Mouse (Mus musculus) olfactory bulb, adult 2 months (tissue): ENCODE measurements around the gene Prkg1. TPM values are rescaled to one million over a fixed set of nuclear protein-coding genes. Genes with fewer than 3 reads are reported as not detected.

Experiments used
- H3K27ac ChIP-seq: fragments of 200-500 bp; 2 replicates; pipeline ENCODE4 v1.5.1; 2012; ENCODE audit warnings: low read depth, low read length; ENCODE audit not compliant: insufficient read depth
- H3K4me1 ChIP-seq: fragments of 200-500 bp; 2 replicates; pipeline ENCODE4 v1.6.1; 2012; ENCODE audit warnings: low read length; ENCODE audit not compliant: control insufficient read depth, insufficient read depth
- H3K4me3 ChIP-seq: fragments of 200-500 bp; 2 replicates; pipeline ENCODE4 v1.5.1; 2012; ENCODE audit warnings: mild to moderate bottlenecking, low read depth, low read length, moderate library complexity; ENCODE audit not compliant: insufficient read depth
- CTCF ChIP-seq: fragments of 200-500 bp; IDR thresholded peaks from 2 replicates; pipeline ENCODE4 v1.5.1; 2012; ENCODE audit warnings: low read depth, mild to moderate bottlenecking, low read length, moderate library complexity; ENCODE audit not compliant: insufficient read depth
- POLR2A ChIP-seq: fragments of 200-500 bp; IDR thresholded peaks from 2 replicates; pipeline ENCODE4 v1.6.1; 2012; ENCODE audit warnings: mild to moderate bottlenecking, low read depth, low read length, moderate library complexity; ENCODE audit not compliant: insufficient read depth
- WGBS: fragments of 180-500 bp; shearing (Covaris S2); methylation state at CpG from one replicate; pipeline ENCODE4 v1.1.7; 2018; 5-methylcytosine and 5-hydroxymethylcytosine counted together
- polyA plus RNA-seq: library from polyadenylated mRNA; stranded (reverse); fragments of >200 nt; gene quantifications from 2 replicates; pipeline ENCODE4 v1.2.4, GENCODE M21; 2012; ENCODE audit warnings: low replicate concordance; ENCODE audit not compliant: missing spikeins, insufficient read depth, insufficient read length

Prkg1 gene
- polyA plus RNA-seq, 1 experiment, result not detected

- Histone ChIP-seq H3K4me1 (no peaks in the 10 kb centered on the region), H3K27ac (no peak overlapping the region), H3K4me3 (no peak overlapping the region)
- 71% methylated on average over 8 of the region's 8 CpGs for WGBS
- TF ChIP-seq CTCF, result no peak
- no peak for TF ChIP-seq POLR2A
Observed at GRCm38 (mm10) chr19:30676308-30676707, 1088.5 kb downstream of the Prkg1 start.

GRCm38 (mm10) chr19:30664269-30664668, 1100.6 kb downstream of the Prkg1 start:
- TF ChIP-seq POLR2A, result no peak
- TF ChIP-seq CTCF, result peak; percentile 56
- no peak overlapping the region for H3K4me3 ChIP-seq
- no peak overlapping the region for H3K27ac ChIP-seq
- H3K4me1 ChIP-seq, result no peaks in the 10 kb centered on the region
- WGBS, result 4% methylated on average over 8 of the region's 8 CpGs

- H3K4me1 ChIP-seq, result no peaks in the 10 kb centered on the region
- no peak overlapping the region for H3K27ac ChIP-seq
- 64% methylated on average over 5 of the region's 5 CpGs for WGBS
- H3K4me3 ChIP-seq, result no peak overlapping the region
- TF ChIP-seq POLR2A (no peak), CTCF (no peak)
Observed at GRCm38 (mm10) chr19:30642629-30643170, 1122.1 kb downstream of the Prkg1 start.

- 43% methylated on average over 8 of the region's 8 CpGs for WGBS
Observed at GRCm38 (mm10) chr19:30637471-30637870, 1127.4 kb downstream of the Prkg1 start.

GRCm38 (mm10) chr19:30631051-30631450, 1133.8 kb downstream of the Prkg1 start:
- no peaks in the 10 kb centered on the region for H3K4me1 ChIP-seq
- no peak overlapping the region for H3K27ac ChIP-seq
- 51% methylated on average over 3 of the region's 3 CpGs for WGBS
- H3K4me3 ChIP-seq, result no peak overlapping the region
- TF ChIP-seq CTCF (no peak), POLR2A (no peak)

More at GRCm38 (mm10) chr19:30637471-30637870, 1127.4 kb downstream of the Prkg1 start:
- no peak overlapping the region for H3K27ac ChIP-seq
- H3K4me3 ChIP-seq, result no peak overlapping the region
- H3K4me1 ChIP-seq, result no peaks in the 10 kb centered on the region
- TF ChIP-seq POLR2A, result no peak
- TF ChIP-seq CTCF, result no peak

GRCm38 (mm10) chr19:30626036-30626435, 1138.8 kb downstream of the Prkg1 start:
- Histone ChIP-seq H3K4me1 (no peaks in the 10 kb centered on the region), H3K27ac (no peak overlapping the region), H3K4me3 (no peak overlapping the region)
- TF ChIP-seq POLR2A (no peak), CTCF (no peak)
- WGBS, result 69% methylated on average over 7 of the region's 7 CpGs

GRCm38 (mm10) chr19:30625391-30625790, 1139.4 kb downstream of the Prkg1 start:
- Histone ChIP-seq H3K27ac (no peak overlapping the region), H3K4me3 (no peak overlapping the region), H3K4me1 (no peaks in the 10 kb centered on the region)
- WGBS, result 80% methylated on average over 2 of the region's 2 CpGs
- TF ChIP-seq POLR2A (no peak), CTCF (no peak)

- no peak for TF ChIP-seq POLR2A
- TF ChIP-seq CTCF, result no peak
- WGBS, result 85% methylated on average over 7 of the region's 7 CpGs
- H3K27ac ChIP-seq, result no peak overlapping the region
- H3K4me3 ChIP-seq, result no peak overlapping the region
- no peaks in the 10 kb centered on the region for H3K4me1 ChIP-seq
Observed at GRCm38 (mm10) chr19:30623620-30624019, 1141.2 kb downstream of the Prkg1 start.

- H3K27ac ChIP-seq, result no peak overlapping the region
Observed at GRCm38 (mm10) chr19:30613150-30613865, 1151.5 kb downstream of the Prkg1 start.

More at GRCm38 (mm10) chr19:30613150-30613865, 1151.5 kb downstream of the Prkg1 start:
- Histone ChIP-seq H3K4me1 (no peaks in the 10 kb centered on the region), H3K4me3 (no peak overlapping the region)
- WGBS, result 75% methylated on average over 3 of the region's 3 CpGs
- TF ChIP-seq POLR2A (no peak), CTCF (no peak)
